Mouse (Mus musculus) MEL (cell line): ENCODE measurements at regions not wholly inside any gene's neighbourhood (a gene's known extent, or its start where the extent isn't known, plus 50 kb on each side); places are given as distances from the start of the nearest gene placed in this dataset.

Experiments
- DNase-seq: peaks from one replicate; pipeline ENCODE4 v3.0.0; 2011; ENCODE audit warnings: low read depth, low spot score
- H3K27ac ChIP-seq: 2 replicates; pipeline ENCODE4 v1.5.1; 2012; ENCODE audit warnings: low read depth, mild to moderate bottlenecking, control low read depth, low read length, moderate library complexity; ENCODE audit not compliant: control insufficient read depth
- H3K27me3 ChIP-seq, 2 experiments: fragments of 150-350 bp in 1 of 2; sonication (generic) in 1 of 2; 2 replicates each; pipeline ENCODE4 v1.6.1; 2012; ENCODE audit warnings: low read length in 2 of 2, mild to moderate bottlenecking in 2 of 2, improper control_type of control experiment in 1 of 2, moderate library complexity in 1 of 2; ENCODE audit not compliant: insufficient read depth in 2 of 2, control insufficient read depth in 1 of 2
- H3K36me3 ChIP-seq, 2 experiments: 2 replicates each; pipeline ENCODE4 v1.6.1; 2012 to 2014; ENCODE audit warnings: low read length in 2 of 2, improper control_type of control experiment in 1 of 2, inconsistent platforms in 1 of 2, mild to moderate bottlenecking in 1 of 2; ENCODE audit not compliant: insufficient read depth in 2 of 2, control insufficient read depth in 1 of 2
- H3K4me1 ChIP-seq, 2 experiments: fragments of 150-350 bp in 1 of 2; sonication (generic) in 1 of 2; 2 replicates each; pipeline ENCODE4 v1.6.1; 2012; ENCODE audit warnings: low read length in 2 of 2, improper control_type of control experiment in 1 of 2, mild to moderate bottlenecking in 1 of 2; ENCODE audit not compliant: insufficient read depth in 2 of 2, control insufficient read depth in 1 of 2
- H3K4me3 ChIP-seq, 2 experiments: fragments of 150-350 bp in 1 of 2; sonication (generic) in 1 of 2; 2 replicates each; pipeline ENCODE4 v1.5.1; 2012; ENCODE audit warnings: low read depth in 2 of 2, low read length in 2 of 2, mild to moderate bottlenecking in 2 of 2, moderate library complexity in 2 of 2, control low read depth in 1 of 2, improper control_type of control experiment in 1 of 2; ENCODE audit not compliant: control insufficient read depth in 1 of 2, insufficient read depth in 1 of 2
- H3K79me2 ChIP-seq: 2 replicates; pipeline ENCODE4 v1.6.1; 2012; ENCODE audit warnings: mild to moderate bottlenecking, low read length, moderate library complexity; ENCODE audit not compliant: control insufficient read depth, poor library complexity, insufficient read depth
- H3K9ac ChIP-seq: 2 replicates; pipeline ENCODE4 v1.6.1; 2012; ENCODE audit warnings: low read depth, mild to moderate bottlenecking, control low read depth, low read length, moderate library complexity; ENCODE audit not compliant: control insufficient read depth, poor library complexity, severe bottlenecking
- H3K9me3 ChIP-seq: fragments of 150-350 bp; sonication (generic); replicated peaks from 2 replicates; pipeline ENCODE4 v1.6.1; 2012; ENCODE audit warnings: mild to moderate bottlenecking, low read length, improper control_type of control experiment, moderate library complexity; ENCODE audit not compliant: insufficient read depth
- CHD1 ChIP-seq: IDR thresholded peaks from 2 replicates; pipeline ENCODE4 v1.6.1; 2012; ENCODE audit warnings: low read depth, mild to moderate bottlenecking, inconsistent platforms, low read length, improper control_type of control experiment
- E2F4 ChIP-seq: IDR thresholded peaks from 2 replicates; pipeline ENCODE4 v1.6.1; 2011; ENCODE audit warnings: low read depth, low read length, improper control_type of control experiment, borderline replicate concordance
- ELF1 ChIP-seq: IDR thresholded peaks from 2 replicates; pipeline ENCODE4 v1.6.1; 2014; ENCODE audit warnings: low read depth, mild to moderate bottlenecking, inconsistent platforms, low read length, improper control_type of control experiment, moderate library complexity
- EP300 ChIP-seq, 2 experiments: IDR thresholded peaks; 2 replicates each; pipeline ENCODE4 v1.6.1; 2011; ENCODE audit warnings: improper control_type of control experiment in 2 of 2, low read length in 2 of 2, low read depth in 1 of 2, mild to moderate bottlenecking in 1 of 2
- ETS1 ChIP-seq: IDR thresholded peaks from 2 replicates; pipeline ENCODE4 v1.6.1; 2012; ENCODE audit warnings: low read depth, mild to moderate bottlenecking, inconsistent platforms, low read length, improper control_type of control experiment, moderate library complexity
- HCFC1 ChIP-seq: IDR thresholded peaks from 2 replicates; pipeline ENCODE4 v1.6.1; 2012; ENCODE audit warnings: low read depth, mild to moderate bottlenecking, inconsistent platforms, low read length, improper control_type of control experiment, moderate library complexity
- KAT2A ChIP-seq: conservative IDR thresholded peaks from 2 replicates; pipeline ENCODE4 v1.6.1; 2012; ENCODE audit warnings: low read depth, low read length, improper control_type of control experiment, inconsistent platforms
- MAFK ChIP-seq: IDR thresholded peaks from 2 replicates; pipeline ENCODE4 v1.6.1; 2011; ENCODE audit warnings: low read depth, mild to moderate bottlenecking, low read length, improper control_type of control experiment, borderline replicate concordance
- MAZ ChIP-seq: IDR thresholded peaks from 2 replicates; pipeline ENCODE4 v1.6.1; 2012; ENCODE audit warnings: low read depth, mild to moderate bottlenecking, inconsistent platforms, low read length, improper control_type of control experiment
- MEF2A ChIP-seq: IDR thresholded peaks from 2 replicates; pipeline ENCODE4 v1.6.1; 2014; ENCODE audit warnings: low read depth, mild to moderate bottlenecking, inconsistent platforms, low read length, improper control_type of control experiment; ENCODE audit not compliant: poor library complexity, insufficient replicate concordance, severe bottlenecking; ENCODE audit errors: extremely low read depth
- NRF1 ChIP-seq: IDR thresholded peaks from 2 replicates; pipeline ENCODE4 v1.6.1; 2014; ENCODE audit warnings: low read depth, mild to moderate bottlenecking, inconsistent platforms, low read length, improper control_type of control experiment, moderate library complexity; ENCODE audit not compliant: poor library complexity, insufficient read depth, severe bottlenecking
- POLR2AphosphoS2 ChIP-seq: IDR thresholded peaks from 2 replicates; pipeline ENCODE4 v1.6.1; 2011; ENCODE audit warnings: low read length, improper control_type of control experiment
- POLR2AphosphoS5 ChIP-seq: IDR thresholded peaks from 2 replicates; pipeline ENCODE4 v1.6.1; 2012; ENCODE audit warnings: low read depth, borderline replicate concordance, mild to moderate bottlenecking, inconsistent platforms, low read length, moderate library complexity, mixed read lengths
- RCOR1 ChIP-seq: IDR thresholded peaks from 2 replicates; pipeline ENCODE4 v1.6.1; 2012; ENCODE audit warnings: low read depth, mild to moderate bottlenecking, inconsistent platforms, low read length, improper control_type of control experiment
- SIN3A ChIP-seq: IDR thresholded peaks from 2 replicates; pipeline ENCODE4 v1.6.1; 2012; ENCODE audit warnings: low read length, improper control_type of control experiment, inconsistent platforms
- TCF12 ChIP-seq: IDR thresholded peaks from 2 replicates; pipeline ENCODE4 v1.6.1; 2014; ENCODE audit warnings: low read depth, mild to moderate bottlenecking, inconsistent platforms, low read length, improper control_type of control experiment, moderate library complexity
- UBTF ChIP-seq: IDR thresholded peaks from 2 replicates; pipeline ENCODE4 v1.6.1; 2012; ENCODE audit warnings: low read depth, mild to moderate bottlenecking, inconsistent platforms, low read length, improper control_type of control experiment, moderate library complexity, borderline replicate concordance; ENCODE audit not compliant: insufficient read depth
- USF1 ChIP-seq: IDR thresholded peaks from 2 replicates; pipeline ENCODE4 v1.6.1; 2014; ENCODE audit warnings: low read depth, mild to moderate bottlenecking, inconsistent platforms, low read length, improper control_type of control experiment, moderate library complexity
- USF2 ChIP-seq, 2 experiments: IDR thresholded peaks; 2 replicates each; pipeline ENCODE4 v1.6.1; 2011 to 2012; ENCODE audit warnings: improper control_type of control experiment in 2 of 2, low read length in 2 of 2, borderline replicate concordance in 1 of 2, inconsistent platforms in 1 of 2, low read depth in 1 of 2, mild to moderate bottlenecking in 1 of 2; ENCODE audit not compliant: insufficient read depth in 1 of 2
- ZC3H11A ChIP-seq: IDR thresholded peaks from 2 replicates; pipeline ENCODE4 v1.6.1; 2012; ENCODE audit warnings: low read depth, mild to moderate bottlenecking, inconsistent platforms, low read length, improper control_type of control experiment
- ZKSCAN1 ChIP-seq: IDR thresholded peaks from 2 replicates; pipeline ENCODE4 v1.6.1; 2012; ENCODE audit warnings: low read depth, mild to moderate bottlenecking, inconsistent platforms, low read length, improper control_type of control experiment, moderate library complexity
- ZMIZ1 ChIP-seq: IDR thresholded peaks from 2 replicates; pipeline ENCODE4 v1.6.1; 2012; ENCODE audit warnings: low read depth, mild to moderate bottlenecking, inconsistent platforms, low read length, improper control_type of control experiment, moderate library complexity

GRCm38 (mm10) chr14:76778541-76779399, 222.1 kb upstream of the Serp2 start:
- H3K27ac ChIP-seq: no peak overlapping the region
- no peaks in the 10 kb centered on the region for H3K9me3 ChIP-seq
- DNase-seq: no peak
- H3K9ac ChIP-seq: no peak overlapping the region
- H3K4me1 ChIP-seq: no peaks in the 10 kb centered on the region
- H3K36me3 ChIP-seq: no peaks in the 10 kb centered on the region
- no peaks in the 10 kb centered on the region for H3K79me2 ChIP-seq
- H3K27me3 ChIP-seq: no peaks in the 10 kb centered on the region
- H3K4me3 ChIP-seq: no peak overlapping the region
- TF ChIP-seq POLR2AphosphoS5 (no peak), E2F4 (no peak), ZKSCAN1 (no peak)

DNA sequence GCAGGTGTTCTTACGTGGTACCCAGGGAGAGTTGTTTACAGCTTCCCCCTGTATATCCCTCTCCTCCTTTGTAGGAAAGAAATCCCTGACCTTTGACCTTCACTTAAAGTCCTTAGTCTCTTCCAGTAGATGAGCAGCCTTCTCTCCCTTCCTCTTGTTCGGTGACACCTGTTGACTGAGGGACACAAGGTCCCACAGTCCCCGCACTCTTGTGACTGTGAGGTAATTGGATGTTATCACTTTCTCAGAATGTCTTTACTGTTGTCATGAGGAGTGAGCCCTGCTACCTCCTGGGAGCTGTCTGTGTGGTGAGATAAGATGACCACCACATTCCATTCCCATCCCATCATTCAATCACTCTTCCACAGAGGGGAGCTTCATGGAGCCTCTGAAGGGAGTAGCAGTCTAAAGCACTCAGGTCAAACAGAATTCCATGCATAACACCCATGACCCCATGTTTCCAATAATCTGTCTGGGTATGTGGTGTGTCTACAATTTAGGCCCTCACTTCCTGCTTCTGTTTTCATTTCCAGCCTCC, 218.8 kb upstream of the Serp2 start:
- TF ChIP-seq SIN3A: no peak
- no peak for TF ChIP-seq USF2 (IDR thresholded peaks at IDR 0.05; ENCODE audit: borderline replicate concordance in 1 of 2, insufficient read depth in 1 of 2, low read depth in 1 of 2, low read length in 2 of 2)
- TF ChIP-seq TCF12: no peak
- TF ChIP-seq KAT2A: no peak
- H3K4me3 ChIP-seq: no peak overlapping the region
- no peaks in the 10 kb centered on the region for H3K79me2 ChIP-seq
- H3K27ac ChIP-seq: no peak overlapping the region
- no peak overlapping the region for H3K9ac ChIP-seq
- H3K36me3 ChIP-seq: no peaks in the 10 kb centered on the region
- H3K27me3 ChIP-seq: no peaks in the 10 kb centered on the region
- no peak for DNase-seq
- no peaks in the 10 kb centered on the region for H3K9me3 ChIP-seq
- H3K4me1 ChIP-seq: no peaks in the 10 kb centered on the region

DNA sequence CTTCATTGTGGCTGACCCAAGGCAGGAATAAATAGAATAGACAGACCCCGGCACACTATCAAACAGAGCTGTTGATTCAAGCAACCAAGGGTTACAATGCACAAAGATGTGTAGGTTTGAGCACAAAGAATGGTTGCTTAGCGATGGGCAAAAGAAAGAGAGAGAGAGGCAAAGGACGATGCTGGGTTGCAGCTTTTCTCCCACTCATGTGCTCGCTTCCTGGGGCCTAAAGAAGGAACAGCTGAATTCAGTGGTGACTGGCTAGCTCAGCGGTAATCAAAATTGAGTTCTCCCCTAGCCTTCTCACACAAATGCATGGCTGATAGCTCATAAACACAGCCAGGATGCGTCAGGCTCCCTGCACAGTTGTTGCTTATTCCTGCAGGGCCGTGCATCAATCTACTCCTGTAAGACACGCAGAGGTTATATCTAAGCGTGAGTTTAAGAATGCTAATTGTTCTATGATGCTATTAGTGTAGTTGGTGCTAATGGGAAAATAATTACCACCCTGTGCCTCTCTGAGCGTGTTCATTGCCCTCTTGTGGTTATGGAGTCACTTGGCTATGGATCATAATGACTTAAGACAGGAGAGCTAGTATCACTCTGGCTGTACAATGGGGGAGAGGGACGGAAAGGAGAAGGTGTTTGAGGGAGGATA, 216.2 kb upstream of the Serp2 start:
- Histone ChIP-seq H3K4me3 (no peak overlapping the region), H3K9me3 (no peaks in the 10 kb centered on the region), H3K36me3 (no peaks in the 10 kb centered on the region), H3K9ac (no peak overlapping the region), H3K4me1 (no peaks in the 10 kb centered on the region), H3K27ac (no peak overlapping the region), H3K27me3 (no peaks in the 10 kb centered on the region), H3K79me2 (no peaks in the 10 kb centered on the region)
- no peak for DNase-seq
- TF ChIP-seq POLR2AphosphoS2 (no peak), USF1 (no peak), MEF2A (no peak), MAFK (no peak), ZC3H11A (no peak), ELF1 (no peak), UBTF (no peak), POLR2AphosphoS5 (no peak), ZKSCAN1 (no peak), NRF1 (no peak), ZMIZ1 (no peak), EP300 (IDR thresholded peaks at IDR 0.05; ENCODE audit: low read depth in 1 of 2, low read length in 2 of 2) (no peak), CHD1 (no peak), ETS1 (no peak), HCFC1 (no peak), MAZ (no peak), RCOR1 (no peak)
